Mouse (Mus musculus): Measurements from ENCODE around the gene Ccdc71. TPM values are rescaled to one million over a fixed set of nuclear protein-coding genes. Genes with fewer than 3 reads are reported as not detected.

Gene Ccdc71
- 48.6 and 51.1 TPM in 2 replicates for polyA plus RNA-seq (2014; fragmentation: Nextera tagmentation; extraction: Ambion mirVana)

GRCm38 (mm10) chr9:108460319-108461178 lies at the start of gene Ccdc71:
Gene Ccdc71, plus strand, starts transcription at chr9:108460527.
- WGBS: under 1% methylated on average over 52 of the region's 52 CpGs
- peak within 1 kb of the TSS; percentile 75 for H3K4me2 ChIP-seq
- H3K27me3 ChIP-seq (replicated peaks; ENCODE audit: control insufficient read depth, insufficient read depth, low read length): no peaks in the 10 kb centered on the region
- H3K36me3 ChIP-seq (ENCODE audit: control insufficient read depth, insufficient read depth, low read length): peaks cover 15% of the 10 kb centered on the region
- no peaks in the 10 kb centered on the region for H3K9me3 ChIP-seq (ENCODE audit: control insufficient read depth, low read length)
- peak within 1 kb of the TSS; percentile 80 for H3K9ac ChIP-seq (ENCODE audit: low read depth, low read length)
- peak within 1 kb of the TSS; percentile 71 for H3K4me3 ChIP-seq (ENCODE audit: low read depth, low read length)
- peak within 1 kb of the TSS; percentile 81 for H3K27ac ChIP-seq (ENCODE audit: low read depth, low read length)
- peak; percentile 90 for DNase-seq (ENCODE audit: low spot score)
- H3K4me1 ChIP-seq (replicated peaks; ENCODE audit: control insufficient read depth, insufficient read depth, low read length): peaks cover 19% of the 10 kb centered on the region
- ATAC-seq (replicated peaks; ENCODE audit: low FRiP score): peak; percentile 87

- DNase-seq (ENCODE audit: low spot score) (no peak), ATAC-seq (replicated peaks; ENCODE audit: low FRiP score) (no peak)
- H3K4me1 ChIP-seq (replicated peaks; ENCODE audit: control insufficient read depth, insufficient read depth, low read length): no peaks in the 10 kb centered on the region
- 78% methylated on average over 9 of the region's 9 CpGs for WGBS
- H3K27ac ChIP-seq (ENCODE audit: low read depth, low read length): no peak overlapping the region
- no peak overlapping the region for H3K9ac ChIP-seq (ENCODE audit: low read depth, low read length)
- no peak overlapping the region for H3K4me2 ChIP-seq
- no peak overlapping the region for H3K4me3 ChIP-seq (ENCODE audit: low read depth, low read length)
- H3K9me3 ChIP-seq (ENCODE audit: control insufficient read depth, low read length): no peaks in the 10 kb centered on the region
- H3K27me3 ChIP-seq (replicated peaks; ENCODE audit: control insufficient read depth, insufficient read depth, low read length): no peaks in the 10 kb centered on the region
- no peaks in the 10 kb centered on the region for H3K36me3 ChIP-seq (ENCODE audit: control insufficient read depth, insufficient read depth, low read length)
Measured at GRCm38 (mm10) chr9:108411381-108411942, 48.9 kb upstream of the Ccdc71 start.

GRCm38 (mm10) chr9:108412221-108412620 lies 48.1 kb upstream of the Ccdc71 start:
- ATAC-seq (replicated peaks; ENCODE audit: low FRiP score): no peak
- DNase-seq (ENCODE audit: low spot score): no peak
- Histone ChIP-seq H3K36me3 (ENCODE audit: control insufficient read depth, insufficient read depth, low read length) (no peaks in the 10 kb centered on the region), H3K4me3 (ENCODE audit: low read depth, low read length) (no peak overlapping the region), H3K4me1 (replicated peaks; ENCODE audit: control insufficient read depth, insufficient read depth, low read length) (no peaks in the 10 kb centered on the region), H3K27me3 (replicated peaks; ENCODE audit: control insufficient read depth, insufficient read depth, low read length) (no peaks in the 10 kb centered on the region), H3K9ac (ENCODE audit: low read depth, low read length) (no peak overlapping the region), H3K4me2 (no peak overlapping the region), H3K27ac (ENCODE audit: low read depth, low read length) (no peak overlapping the region), H3K9me3 (ENCODE audit: control insufficient read depth, low read length) (no peaks in the 10 kb centered on the region)
- WGBS: 83% methylated on average over 1 of the region's 1 CpGs

GRCm38 (mm10) chr9:108428384-108428783 lies 31.9 kb upstream of the Ccdc71 start, which contains the start of gene Ccdc36:
Gene Ccdc36, minus strand, starts transcription at chr9:108428484.
- H3K9ac ChIP-seq (ENCODE audit: low read depth, low read length): no peak within 1 kb of the TSS
- H3K27ac ChIP-seq (ENCODE audit: low read depth, low read length): no peak within 1 kb of the TSS
- H3K9me3 ChIP-seq (ENCODE audit: control insufficient read depth, low read length): no peaks in the 10 kb centered on the region
- no peak for DNase-seq (ENCODE audit: low spot score)
- H3K36me3 ChIP-seq (ENCODE audit: control insufficient read depth, insufficient read depth, low read length): no peaks in the 10 kb centered on the region
- no peaks in the 10 kb centered on the region for H3K4me1 ChIP-seq (replicated peaks; ENCODE audit: control insufficient read depth, insufficient read depth, low read length)
- no peak within 1 kb of the TSS for H3K4me3 ChIP-seq (ENCODE audit: low read depth, low read length)
- no peaks in the 10 kb centered on the region for H3K27me3 ChIP-seq (replicated peaks; ENCODE audit: control insufficient read depth, insufficient read depth, low read length)
- no peak within 1 kb of the TSS for H3K4me2 ChIP-seq
- no peak for ATAC-seq (replicated peaks; ENCODE audit: low FRiP score)

GRCm38 (mm10) chr9:108431431-108432067 lies 28.8 kb upstream of the Ccdc71 start:
- peak overlapping the region; percentile 37 for H3K4me2 ChIP-seq
- peak; percentile 58; the same call in 1 of the 2 replicates for ATAC-seq (replicated peaks; ENCODE audit: low FRiP score)
- H3K4me3 ChIP-seq (ENCODE audit: low read depth, low read length): 0 out of 2 replicates have a peak overlapping the region, but pooled peaks have one; percentile 0
- no peaks in the 10 kb centered on the region for H3K36me3 ChIP-seq (ENCODE audit: control insufficient read depth, insufficient read depth, low read length)
- peak; percentile 45 for DNase-seq (ENCODE audit: low spot score)
- H3K4me1 ChIP-seq (replicated peaks; ENCODE audit: control insufficient read depth, insufficient read depth, low read length): no peaks in the 10 kb centered on the region
- no peaks in the 10 kb centered on the region for H3K9me3 ChIP-seq (ENCODE audit: control insufficient read depth, low read length)
- no peaks in the 10 kb centered on the region for H3K27me3 ChIP-seq (replicated peaks; ENCODE audit: control insufficient read depth, insufficient read depth, low read length)
- no peak overlapping the region for H3K27ac ChIP-seq (ENCODE audit: low read depth, low read length)
- 44% methylated on average over 32 of the region's 32 CpGs for WGBS
- no peak overlapping the region for H3K9ac ChIP-seq (ENCODE audit: low read depth, low read length)

- no peaks in the 10 kb centered on the region for H3K9me3 ChIP-seq (ENCODE audit: control insufficient read depth, low read length)
- no peaks in the 10 kb centered on the region for H3K36me3 ChIP-seq (ENCODE audit: control insufficient read depth, insufficient read depth, low read length)
- no peak for ATAC-seq (replicated peaks; ENCODE audit: low FRiP score)
- no peak within 1 kb of the TSS for H3K9ac ChIP-seq (ENCODE audit: low read depth, low read length)
- H3K4me3 ChIP-seq (ENCODE audit: low read depth, low read length): no peak within 1 kb of the TSS
- WGBS: 70% methylated on average over 3 of the region's 3 CpGs
- H3K27me3 ChIP-seq (replicated peaks; ENCODE audit: control insufficient read depth, insufficient read depth, low read length): no peaks in the 10 kb centered on the region
- H3K27ac ChIP-seq (ENCODE audit: low read depth, low read length): no peak within 1 kb of the TSS
- no peak within 1 kb of the TSS for H3K4me2 ChIP-seq
- no peaks in the 10 kb centered on the region for H3K4me1 ChIP-seq (replicated peaks; ENCODE audit: control insufficient read depth, insufficient read depth, low read length)
- DNase-seq (ENCODE audit: low spot score): no peak
Measured at GRCm38 (mm10) chr9:108436182-108436581, 24.1 kb upstream of the Ccdc71 start, which contains the start of gene BC048562. Gene BC048562, plus strand, starts transcription at chr9:108436482.

GRCm38 (mm10) chr9:108439176-108439575 lies 21.2 kb upstream of the Ccdc71 start:
- H3K9ac ChIP-seq (ENCODE audit: low read depth, low read length): no peak overlapping the region
- H3K27me3 ChIP-seq (replicated peaks; ENCODE audit: control insufficient read depth, insufficient read depth, low read length): no peaks in the 10 kb centered on the region
- WGBS: 84% methylated on average over 6 of the region's 6 CpGs
- no peak for DNase-seq (ENCODE audit: low spot score)
- no peak overlapping the region for H3K4me3 ChIP-seq (ENCODE audit: low read depth, low read length)
- no peaks in the 10 kb centered on the region for H3K9me3 ChIP-seq (ENCODE audit: control insufficient read depth, low read length)
- no peak overlapping the region for H3K27ac ChIP-seq (ENCODE audit: low read depth, low read length)
- ATAC-seq (replicated peaks; ENCODE audit: low FRiP score): no peak
- H3K36me3 ChIP-seq (ENCODE audit: control insufficient read depth, insufficient read depth, low read length): no peaks in the 10 kb centered on the region
- no peak overlapping the region for H3K4me2 ChIP-seq
- no peaks in the 10 kb centered on the region for H3K4me1 ChIP-seq (replicated peaks; ENCODE audit: control insufficient read depth, insufficient read depth, low read length)

- H3K9me3 ChIP-seq (ENCODE audit: control insufficient read depth, low read length): no peaks in the 10 kb centered on the region
- no peaks in the 10 kb centered on the region for H3K27me3 ChIP-seq (replicated peaks; ENCODE audit: control insufficient read depth, insufficient read depth, low read length)
- DNase-seq (ENCODE audit: low spot score) (no peak), ATAC-seq (replicated peaks; ENCODE audit: low FRiP score) (no peak)
- no peak overlapping the region for H3K27ac ChIP-seq (ENCODE audit: low read depth, low read length)
- WGBS: 63% methylated on average over 5 of the region's 5 CpGs
- no peaks in the 10 kb centered on the region for H3K36me3 ChIP-seq (ENCODE audit: control insufficient read depth, insufficient read depth, low read length)
- no peak overlapping the region for H3K4me3 ChIP-seq (ENCODE audit: low read depth, low read length)
- no peaks in the 10 kb centered on the region; the same call in 1 of the 2 replicates for H3K4me1 ChIP-seq (replicated peaks; ENCODE audit: control insufficient read depth, insufficient read depth, low read length)
- no peak overlapping the region for H3K9ac ChIP-seq (ENCODE audit: low read depth, low read length)
- no peak overlapping the region for H3K4me2 ChIP-seq
Measured at GRCm38 (mm10) chr9:108440485-108440884, 19.8 kb upstream of the Ccdc71 start.
